Mouse (Mus musculus): ENCODE data around the gene Hmx1. TPM values are rescaled to one million over a fixed set of nuclear protein-coding genes. Genes with fewer than 3 reads are reported as not detected.

Hmx1 gene
- total RNA-seq, 1 experiment from 2014 or later, result not detected

- ATAC-seq (replicated peaks; ENCODE audit: insufficient number of reproducible peaks, low FRiP score, low TSS enrichment, poor library complexity, severe bottlenecking), result no peak
Measured at GRCm38 (mm10) chr5:35396976-35397641, 8.2 kb downstream of the Hmx1 start.

GRCm38 (mm10) chr5:35397642-35398309, 8.9 kb downstream of the Hmx1 start:
- no peak for ATAC-seq (replicated peaks; ENCODE audit: insufficient number of reproducible peaks, low FRiP score, low TSS enrichment, poor library complexity, severe bottlenecking)

- ATAC-seq (replicated peaks; ENCODE audit: insufficient number of reproducible peaks, low FRiP score, low TSS enrichment, poor library complexity, severe bottlenecking), result no peak
Measured at GRCm38 (mm10) chr5:35398310-35398910, 9.5 kb downstream of the Hmx1 start.

- ATAC-seq (replicated peaks; ENCODE audit: insufficient number of reproducible peaks, low FRiP score, low TSS enrichment, poor library complexity, severe bottlenecking), result no peak
Measured at GRCm38 (mm10) chr5:35399061-35399460, 10.2 kb downstream of the Hmx1 start.

- no peak for ATAC-seq (replicated peaks; ENCODE audit: insufficient number of reproducible peaks, low FRiP score, low TSS enrichment, poor library complexity, severe bottlenecking)
Measured at GRCm38 (mm10) chr5:35399704-35400320, 10.9 kb downstream of the Hmx1 start.

GRCm38 (mm10) chr5:35401240-35401639, 12.3 kb downstream of the Hmx1 start:
- ATAC-seq (replicated peaks; ENCODE audit: insufficient number of reproducible peaks, low FRiP score, low TSS enrichment, poor library complexity, severe bottlenecking), result no peak

GRCm38 (mm10) chr5:35407411-35407930, 18.6 kb downstream of the Hmx1 start:
- no peak for ATAC-seq (replicated peaks; ENCODE audit: insufficient number of reproducible peaks, low FRiP score, low TSS enrichment, poor library complexity, severe bottlenecking)

- no peak for ATAC-seq (replicated peaks; ENCODE audit: insufficient number of reproducible peaks, low FRiP score, low TSS enrichment, poor library complexity, severe bottlenecking)
Measured at GRCm38 (mm10) chr5:35411028-35411427, 22.1 kb downstream of the Hmx1 start.

GRCm38 (mm10) chr5:35412833-35413232, 23.9 kb downstream of the Hmx1 start:
- ATAC-seq (replicated peaks; ENCODE audit: insufficient number of reproducible peaks, low FRiP score, low TSS enrichment, poor library complexity, severe bottlenecking), result no peak

GRCm38 (mm10) chr5:35417707-35418106, 28.8 kb downstream of the Hmx1 start:
- no peak for ATAC-seq (replicated peaks; ENCODE audit: insufficient number of reproducible peaks, low FRiP score, low TSS enrichment, poor library complexity, severe bottlenecking)

GRCm38 (mm10) chr5:35421622-35422021, 32.7 kb downstream of the Hmx1 start:
- ATAC-seq (replicated peaks; ENCODE audit: insufficient number of reproducible peaks, low FRiP score, low TSS enrichment, poor library complexity, severe bottlenecking), result no peak

GRCm38 (mm10) chr5:35425218-35425617, 36.3 kb downstream of the Hmx1 start:
- ATAC-seq (replicated peaks; ENCODE audit: insufficient number of reproducible peaks, low FRiP score, low TSS enrichment, poor library complexity, severe bottlenecking), result no peak

GRCm38 (mm10) chr5:35427901-35428300, 39.0 kb downstream of the Hmx1 start:
- no peak for ATAC-seq (replicated peaks; ENCODE audit: insufficient number of reproducible peaks, low FRiP score, low TSS enrichment, poor library complexity, severe bottlenecking)

- no peak for ATAC-seq (replicated peaks; ENCODE audit: insufficient number of reproducible peaks, low FRiP score, low TSS enrichment, poor library complexity, severe bottlenecking)
Measured at GRCm38 (mm10) chr5:35428421-35428820, 39.5 kb downstream of the Hmx1 start.

- no peak for ATAC-seq (replicated peaks; ENCODE audit: insufficient number of reproducible peaks, low FRiP score, low TSS enrichment, poor library complexity, severe bottlenecking)
Measured at GRCm38 (mm10) chr5:35432098-35432497, 43.2 kb downstream of the Hmx1 start.

GRCm38 (mm10) chr5:35434038-35434437, 45.1 kb downstream of the Hmx1 start:
- ATAC-seq (replicated peaks; ENCODE audit: insufficient number of reproducible peaks, low FRiP score, low TSS enrichment, poor library complexity, severe bottlenecking), result no peak

- ATAC-seq (replicated peaks; ENCODE audit: insufficient number of reproducible peaks, low FRiP score, low TSS enrichment, poor library complexity, severe bottlenecking), result no peak
Measured at GRCm38 (mm10) chr5:35434703-35435102, 45.8 kb downstream of the Hmx1 start.

- no peak for ATAC-seq (replicated peaks; ENCODE audit: insufficient number of reproducible peaks, low FRiP score, low TSS enrichment, poor library complexity, severe bottlenecking)
Measured at GRCm38 (mm10) chr5:35438805-35439204, 49.9 kb downstream of the Hmx1 start.

- no peak for ATAC-seq (replicated peaks; ENCODE audit: insufficient number of reproducible peaks, low FRiP score, low TSS enrichment, poor library complexity, severe bottlenecking)
Measured at GRCm38 (mm10) chr5:35440459-35440858, 51.6 kb downstream of the Hmx1 start.
